28 mouse cellular contexts compared by ENCODE assay signal in genomic region chr11:76807007-76807679, GRCm38 (mm10).
"Had no signal": no experiment of that assay in that cellular context is flagged by ENCODE, and none has a peak within 500 bp of the region (broad histone marks: within the 10 kb centered on the region; RNA-seq: fewer than 3 reads in every experiment).

No protein-coding gene starts in this region.

- H3K27me3 ChIP-seq: heart, embryonic 13.5 days; heart, embryonic 15.5 days; hindbrain, embryonic 13.5 days; hindbrain, embryonic 15.5 days; kidney, embryonic 15.5 days; limb, embryonic 13.5 days; limb, embryonic 15.5 days; liver, embryonic 12.5 days had no signal

- ATAC-seq: hindbrain, postnatal 0 days; inflammation-experienced regulatory T-cells, adult 6 months; intestine, embryonic 16.5 days; liver, embryonic 12.5 days had no signal

- DNase-seq: gastrocnemius, adult 2 months; gastrocnemius, postnatal 14 days; gastrocnemius, postnatal 36 days; heart, adult 2 months; heart, postnatal 14 days; heart, postnatal 36 days; kidney, adult 11 months; kidney, adult 2 months; kidney, adult 9 months; kidney, postnatal 14 days; kidney, postnatal 36 days; layer of hippocampus, adult 9-11 months; layer of hippocampus, postnatal 36 days; left cerebral cortex, postnatal 4 days had no signal

- H3K4me1 ChIP-seq: hindbrain, embryonic 13.5 days; hindbrain, embryonic 15.5 days; kidney, embryonic 15.5 days; limb, embryonic 15.5 days; liver, embryonic 12.5 days had no signal

- H3K4me3 ChIP-seq: gastrocnemius, adult 2 months; heart, adult 2 months; heart, embryonic 13.5 days; heart, embryonic 15.5 days; hindbrain, embryonic 13.5 days; hindbrain, embryonic 15.5 days; kidney, embryonic 15.5 days; limb, embryonic 13.5 days; limb, embryonic 15.5 days; liver, embryonic 12.5 days had no signal

- H3K27ac ChIP-seq: gastrocnemius, adult 2 months; heart, adult 2 months; heart, embryonic 13.5 days; heart, embryonic 15.5 days; hindbrain, embryonic 13.5 days; hindbrain, embryonic 15.5 days; hindbrain, postnatal 0 days; kidney, embryonic 15.5 days; kidney, postnatal 0 days; limb, embryonic 13.5 days; limb, embryonic 15.5 days; liver, embryonic 12.5 days; liver, embryonic 14.5 days had no signal

- H3K9me3 ChIP-seq: heart, embryonic 13.5 days; heart, embryonic 15.5 days; hindbrain, embryonic 13.5 days; hindbrain, embryonic 15.5 days; kidney, embryonic 15.5 days; limb, embryonic 13.5 days; limb, embryonic 15.5 days; liver, embryonic 12.5 days had no signal

- H3K4me2 ChIP-seq: heart, embryonic 11.5 days; heart, embryonic 13.5 days; heart, embryonic 15.5 days; hindbrain, embryonic 13.5 days; hindbrain, embryonic 15.5 days; kidney, embryonic 15.5 days; limb, embryonic 13.5 days; limb, embryonic 15.5 days; liver, embryonic 12.5 days had no signal

- H3K9ac ChIP-seq: heart, embryonic 13.5 days; heart, embryonic 15.5 days; hindbrain, embryonic 13.5 days; hindbrain, embryonic 15.5 days; kidney, embryonic 15.5 days; limb, embryonic 13.5 days; limb, embryonic 15.5 days; liver, embryonic 12.5 days; liver, embryonic 14.5 days had no signal
